Mouse (Mus musculus): ENCODE measurements around the gene Gm43064. TPM values are rescaled to one million over a fixed set of nuclear protein-coding genes. Genes with fewer than 3 reads are reported as not detected.

Gene Gm43064
- polyA plus RNA-seq, 1 experiment from 2014 or later, result 0.30 TPM

DNA sequence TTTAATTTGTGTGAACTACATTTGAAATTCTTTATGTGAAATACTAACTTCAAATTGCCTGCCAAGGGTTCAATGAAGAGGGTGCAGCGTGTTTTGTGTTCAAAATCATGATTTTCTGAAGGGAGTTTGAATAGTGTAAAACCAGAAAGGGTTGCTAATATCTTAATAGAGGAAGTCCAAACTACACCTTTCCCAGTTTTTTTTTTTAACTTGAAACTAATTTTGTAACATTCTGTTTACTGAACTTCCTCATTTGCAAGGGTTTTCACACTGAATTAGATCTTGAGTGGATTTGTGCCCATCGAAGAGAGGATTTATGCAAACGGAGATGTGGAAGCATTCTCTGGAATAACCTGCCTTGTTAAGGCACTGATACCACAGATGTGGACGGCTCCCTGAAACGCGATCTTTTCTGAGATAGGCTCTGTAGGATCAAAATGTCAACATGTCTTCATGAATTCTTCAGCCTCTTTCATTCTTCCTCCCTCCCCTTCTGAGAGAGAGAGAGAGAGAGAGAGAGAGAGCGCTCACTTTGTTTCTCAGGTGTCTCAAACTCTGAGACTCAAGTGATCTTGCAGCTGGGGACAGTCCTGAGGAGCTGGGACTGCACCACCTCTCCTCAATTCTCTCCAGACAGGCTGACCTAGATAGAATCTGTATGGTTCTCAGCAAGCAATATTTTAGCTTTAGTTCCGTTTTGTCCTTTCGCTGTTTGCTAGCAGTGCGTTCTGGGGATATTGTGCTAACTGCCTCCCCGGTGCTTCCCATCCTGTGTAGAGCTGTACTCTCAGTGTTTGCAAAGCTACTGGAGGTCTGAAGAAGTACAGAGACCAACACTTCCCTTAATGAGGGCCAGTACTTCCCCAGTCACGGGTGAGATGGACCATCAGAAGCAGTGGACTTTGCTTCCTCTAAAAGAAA, 49.8 kb downstream of the Gm43064 start, which contains the start of gene Ptpn22:
Gene Ptpn22 (plus strand): TSS at position 915 of the 921 bp plus-strand sequence.
- WGBS, result 65% methylated on average over 12 of the region's 12 CpGs
- Histone ChIP-seq H3K9me3 (ENCODE audit: control insufficient read depth, low read length) (no peaks in the 10 kb centered on the region), H3K4me3 (ENCODE audit: low read depth, low read length) (no peak within 1 kb of the TSS), H3K27ac (replicated peaks) (no peak within 1 kb of the TSS), H3K27me3 (ENCODE audit: control insufficient read depth, insufficient read depth, low read length) (no peaks in the 10 kb centered on the region), H3K4me2 (replicated peaks; ENCODE audit: low read depth) (no peak within 1 kb of the TSS), H3K4me1 (replicated peaks; ENCODE audit: control insufficient read depth, insufficient read depth) (no peaks in the 10 kb centered on the region), H3K36me3 (ENCODE audit: control insufficient read depth, insufficient read depth, low read length) (no peaks in the 10 kb centered on the region), H3K9ac (ENCODE audit: low read length) (no peak within 1 kb of the TSS)
- no peak for DNase-seq (ENCODE audit: low spot score)
- ATAC-seq (ENCODE audit: low FRiP score, low TSS enrichment), result no peak
- TF ChIP-seq CTCF (IDR thresholded peaks at IDR 0.05; ENCODE audit: low read depth) (no peak), EP300 (optimal IDR thresholded peaks at IDR 0.05) (no peak)

DNA sequence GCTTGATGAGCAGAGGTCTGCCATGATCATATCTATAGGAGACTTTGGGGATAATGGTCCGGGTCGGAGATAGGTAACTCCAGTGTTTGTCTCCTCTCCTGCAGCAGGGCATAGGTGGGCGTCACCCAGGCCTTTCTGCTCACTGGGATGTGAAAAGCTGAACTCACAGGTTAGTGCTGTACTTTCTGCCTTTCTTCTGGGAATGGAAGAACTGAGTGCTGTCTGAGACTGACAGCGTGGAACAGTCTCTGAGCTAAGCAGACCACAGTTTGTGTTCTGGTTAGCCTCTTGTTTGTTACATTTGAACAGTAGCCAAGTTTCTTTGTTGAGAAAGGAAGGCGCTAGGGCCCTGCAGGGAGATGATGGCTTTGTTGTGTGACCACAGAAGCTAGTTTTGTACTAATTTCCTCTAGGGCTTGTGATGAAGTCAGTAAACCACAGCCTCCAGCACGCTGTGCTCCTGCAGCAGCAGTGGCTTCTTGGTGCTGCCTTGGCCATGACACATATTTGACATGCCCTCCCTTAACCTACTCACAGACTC, 50.5 kb downstream of the Gm43064 start:
- 61% methylated on average over 6 of the region's 6 CpGs for WGBS
- Histone ChIP-seq H3K4me1 (replicated peaks; ENCODE audit: control insufficient read depth, insufficient read depth) (no peaks in the 10 kb centered on the region), H3K9ac (ENCODE audit: low read length) (no peak overlapping the region), H3K27ac (replicated peaks) (no peak overlapping the region), H3K36me3 (ENCODE audit: control insufficient read depth, insufficient read depth, low read length) (no peaks in the 10 kb centered on the region), H3K9me3 (ENCODE audit: control insufficient read depth, low read length) (no peaks in the 10 kb centered on the region), H3K4me3 (ENCODE audit: low read depth, low read length) (no peak overlapping the region), H3K4me2 (replicated peaks; ENCODE audit: low read depth) (no peak overlapping the region), H3K27me3 (ENCODE audit: control insufficient read depth, insufficient read depth, low read length) (no peaks in the 10 kb centered on the region)
- TF ChIP-seq CTCF (IDR thresholded peaks at IDR 0.05; ENCODE audit: low read depth) (no peak), EP300 (optimal IDR thresholded peaks at IDR 0.05) (no peak)
- DNase-seq (ENCODE audit: low spot score) (no peak), ATAC-seq (ENCODE audit: low FRiP score, low TSS enrichment) (no peak)

DNA sequence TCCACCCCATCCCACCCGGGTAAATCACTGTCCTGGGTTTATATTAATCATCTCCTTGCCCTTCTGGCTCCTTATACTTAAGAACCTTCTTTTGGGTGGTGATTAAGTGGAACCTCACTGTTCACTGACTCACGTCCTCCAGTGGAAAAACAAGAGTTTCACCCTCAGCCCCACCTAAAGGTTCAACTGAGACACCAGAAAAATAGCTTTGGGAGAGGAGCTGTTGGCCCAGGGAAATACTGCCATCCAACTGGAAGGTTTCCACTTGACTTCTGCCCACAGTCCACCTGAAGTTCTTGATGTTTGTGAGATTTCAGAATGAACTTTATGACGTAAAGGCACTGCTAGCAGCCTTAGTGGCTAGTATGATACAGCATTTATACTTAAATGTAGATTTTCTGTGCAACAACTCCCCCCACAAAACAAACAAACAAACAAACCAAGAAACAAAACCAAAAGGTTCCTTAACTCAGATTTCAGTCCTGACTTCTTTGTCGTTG, 53.4 kb downstream of the Gm43064 start:
- DNase-seq (ENCODE audit: low spot score) (no peak), ATAC-seq (ENCODE audit: low FRiP score, low TSS enrichment) (no peak)
- TF ChIP-seq EP300 (optimal IDR thresholded peaks at IDR 0.05) (no peak), CTCF (IDR thresholded peaks at IDR 0.05; ENCODE audit: low read depth) (no peak)
- 54% methylated on average over 4 of the region's 4 CpGs for WGBS
- Histone ChIP-seq H3K9me3 (ENCODE audit: control insufficient read depth, low read length) (no peaks in the 10 kb centered on the region), H3K4me2 (replicated peaks; ENCODE audit: low read depth) (no peak overlapping the region), H3K27me3 (ENCODE audit: control insufficient read depth, insufficient read depth, low read length) (no peaks in the 10 kb centered on the region), H3K4me3 (ENCODE audit: low read depth, low read length) (no peak overlapping the region), H3K9ac (ENCODE audit: low read length) (no peak overlapping the region), H3K36me3 (ENCODE audit: control insufficient read depth, insufficient read depth, low read length) (no peaks in the 10 kb centered on the region), H3K4me1 (replicated peaks; ENCODE audit: control insufficient read depth, insufficient read depth) (no peaks in the 10 kb centered on the region), H3K27ac (replicated peaks) (no peak overlapping the region)

DNA sequence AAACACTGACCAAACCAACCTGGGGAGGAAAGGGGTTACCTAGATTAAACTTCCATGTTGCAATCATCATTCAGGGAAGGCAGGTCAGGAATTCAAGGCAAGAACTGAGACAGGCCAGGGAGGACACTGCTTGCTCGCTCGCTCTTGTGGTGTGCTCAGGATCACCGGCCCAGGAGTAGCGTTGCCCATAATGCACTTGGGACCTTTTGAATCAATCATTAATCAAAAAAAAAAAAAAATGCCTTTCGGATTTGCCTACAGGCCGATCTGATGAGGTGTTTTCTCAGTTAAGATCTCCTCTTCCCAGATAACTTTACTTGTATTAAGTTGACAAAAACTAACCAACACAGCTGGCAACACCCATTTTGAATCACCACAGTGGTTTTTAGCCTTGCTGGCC, 54.8 kb downstream of the Gm43064 start:
- Histone ChIP-seq H3K27me3 (ENCODE audit: control insufficient read depth, insufficient read depth, low read length) (no peaks in the 10 kb centered on the region), H3K9me3 (ENCODE audit: control insufficient read depth, low read length) (no peaks in the 10 kb centered on the region), H3K9ac (ENCODE audit: low read length) (no peak overlapping the region), H3K27ac (replicated peaks) (no peak overlapping the region), H3K36me3 (ENCODE audit: control insufficient read depth, insufficient read depth, low read length) (no peaks in the 10 kb centered on the region), H3K4me1 (replicated peaks; ENCODE audit: control insufficient read depth, insufficient read depth) (no peaks in the 10 kb centered on the region), H3K4me3 (ENCODE audit: low read depth, low read length) (no peak overlapping the region), H3K4me2 (replicated peaks; ENCODE audit: low read depth) (no peak overlapping the region)
- TF ChIP-seq CTCF (IDR thresholded peaks at IDR 0.05; ENCODE audit: low read depth) (no peak), EP300 (optimal IDR thresholded peaks at IDR 0.05) (no peak)
- ATAC-seq (ENCODE audit: low FRiP score, low TSS enrichment), result no peak
- 78% methylated on average over 6 of the region's 6 CpGs for WGBS
- no peak for DNase-seq (ENCODE audit: low spot score)

DNA sequence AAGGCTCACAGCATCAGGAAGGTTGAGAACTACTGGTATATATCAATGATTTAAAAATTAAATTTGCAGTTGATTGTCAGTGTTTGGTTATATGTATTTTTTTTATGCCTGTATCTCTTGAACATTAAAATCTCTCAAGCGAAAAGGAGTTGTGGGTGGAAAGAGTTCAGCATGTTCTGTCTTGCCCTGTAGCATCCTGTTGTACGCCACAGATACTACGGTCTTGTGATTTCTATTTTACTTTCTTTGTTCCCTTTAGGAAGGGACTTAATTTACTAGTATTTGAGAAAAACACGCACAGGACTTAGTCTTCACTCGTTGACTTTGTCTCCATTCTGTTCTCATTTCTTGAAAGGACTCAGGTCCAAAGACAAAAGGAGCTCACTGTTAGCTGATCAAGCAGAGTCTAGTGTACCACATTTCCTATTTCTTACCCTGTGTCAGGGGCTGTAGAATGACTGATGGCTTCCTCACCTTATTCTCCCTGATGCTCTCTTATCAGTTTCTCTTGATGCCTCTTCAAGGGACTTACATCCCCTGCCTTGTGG, 58.1 kb downstream of the Gm43064 start:
- Histone ChIP-seq H3K4me3 (ENCODE audit: low read depth, low read length) (no peak overlapping the region), H3K9ac (ENCODE audit: low read length) (no peak overlapping the region), H3K4me1 (replicated peaks; ENCODE audit: control insufficient read depth, insufficient read depth) (no peaks in the 10 kb centered on the region), H3K4me2 (replicated peaks; ENCODE audit: low read depth) (no peak overlapping the region), H3K27ac (replicated peaks) (no peak overlapping the region), H3K9me3 (ENCODE audit: control insufficient read depth, low read length) (no peaks in the 10 kb centered on the region), H3K36me3 (ENCODE audit: control insufficient read depth, insufficient read depth, low read length) (no peaks in the 10 kb centered on the region), H3K27me3 (ENCODE audit: control insufficient read depth, insufficient read depth, low read length) (no peaks in the 10 kb centered on the region)
- TF ChIP-seq CTCF (IDR thresholded peaks at IDR 0.05; ENCODE audit: low read depth) (no peak), EP300 (optimal IDR thresholded peaks at IDR 0.05) (no peak)
- no peak for DNase-seq (ENCODE audit: low spot score)
- WGBS, result 74% methylated on average over 5 of the region's 5 CpGs
- no peak for ATAC-seq (ENCODE audit: low FRiP score, low TSS enrichment)

Measured in stomach, postnatal 0 days (tissue).